Mouse (Mus musculus) kidney, postnatal 36 days (tissue): Measurements from ENCODE around the gene Plekhh2.

Experiments used
- DNase-seq, 2 experiments: peaks; one replicate each; pipeline ENCODE4 v3.0.0; 2021 to 2022; ENCODE audit warnings: mixed read lengths in 2 of 2

The Plekhh2 gene

GRCm38 (mm10) chr17:84573940-84574339, 62.2 kb downstream of the Plekhh2 start:
- DNase-seq = peak; percentile 28 to 41

GRCm38 (mm10) chr17:84575108-84575507, 63.4 kb downstream of the Plekhh2 start:
- no peak for DNase-seq

- no peak for DNase-seq
Measured at GRCm38 (mm10) chr17:84576621-84577293, 65.1 kb downstream of the Plekhh2 start.

GRCm38 (mm10) chr17:84579249-84579648, 67.6 kb downstream of the Plekhh2 start:
- no peak for DNase-seq

GRCm38 (mm10) chr17:84579817-84580216, 68.1 kb downstream of the Plekhh2 start:
- DNase-seq = no peak

GRCm38 (mm10) chr17:84580821-84581220, 69.1 kb downstream of the Plekhh2 start:
- DNase-seq = no peak

GRCm38 (mm10) chr17:84581740-84582414, 70.2 kb downstream of the Plekhh2 start:
- no peak for DNase-seq

GRCm38 (mm10) chr17:84584107-84584506, 72.4 kb downstream of the Plekhh2 start:
- DNase-seq = no peak

- DNase-seq = no peak
Measured at GRCm38 (mm10) chr17:84585104-84585503, 73.4 kb downstream of the Plekhh2 start.

- no peak for DNase-seq
Measured at GRCm38 (mm10) chr17:84590065-84590464, 78.4 kb downstream of the Plekhh2 start.

- no peak for DNase-seq
Measured at GRCm38 (mm10) chr17:84591431-84592150, 79.9 kb downstream of the Plekhh2 start.

- no peak for DNase-seq
Measured at GRCm38 (mm10) chr17:84596015-84596441, 84.3 kb downstream of the Plekhh2 start.

- DNase-seq = no peak
Measured at GRCm38 (mm10) chr17:84596501-84596900, 84.8 kb downstream of the Plekhh2 start.

GRCm38 (mm10) chr17:84597859-84598258, 86.2 kb downstream of the Plekhh2 start:
- no peak for DNase-seq

GRCm38 (mm10) chr17:84598928-84599327, 87.2 kb downstream of the Plekhh2 start:
- DNase-seq = no peak

GRCm38 (mm10) chr17:84600051-84600983, 88.6 kb downstream of the Plekhh2 start:
- DNase-seq = peak; percentile 32 to 58

GRCm38 (mm10) chr17:84601805-84602204, 90.1 kb downstream of the Plekhh2 start:
- no peak for DNase-seq

GRCm38 (mm10) chr17:84603202-84603627, 91.5 kb downstream of the Plekhh2 start:
- DNase-seq = peak; percentile 59 to 69

GRCm38 (mm10) chr17:84603709-84604420, 92.2 kb downstream of the Plekhh2 start:
- no peak for DNase-seq

- DNase-seq = no peak
Measured at GRCm38 (mm10) chr17:84606976-84607375, 95.3 kb downstream of the Plekhh2 start.

GRCm38 (mm10) chr17:84607617-84608016, 95.9 kb downstream of the Plekhh2 start:
- no peak for DNase-seq

GRCm38 (mm10) chr17:84608606-84609005, 96.9 kb downstream of the Plekhh2 start:
- no peak for DNase-seq
